Mouse (Mus musculus): ENCODE measurements around the gene Slc38a1. TPM values are rescaled to one million over a fixed set of nuclear protein-coding genes. Genes with fewer than 3 reads are reported as not detected.

Gene Slc38a1
- 100 to 1,000 TPM; 152 to 165 TPM for total RNA-seq (2023)

GRCm38 (mm10) chr15:96642436-96643405 lies at the start of gene Slc38a1:
Slc38a1 (minus strand) TSS chr15:96642913.

Other genes with a start within 250 kb of the Slc38a1 start
- 10 to 100 TPM; 78.8 to 85.4 TPM for gene Scaf11, start 182.1 kb downstream of the Slc38a1 start, total RNA-seq (2023)
- gene Slc38a2, start 56.8 kb upstream of the Slc38a1 start, total RNA-seq (2023): 100 to 1,000 TPM; 115 to 116 TPM

All from monocyte, adult 59 days (primary cell).